Mouse (Mus musculus) fibroblast of lung, adult 2 months (primary cell): ENCODE data around the gene Serpinb1b.
"Not testable (repeated sequence)": the region's sequence is repeated elsewhere in the genome, so short reads cannot be mapped to it uniquely, and the experiment has no call there.

Experiments
- DNase-seq: peaks from one replicate; pipeline ENCODE4 v3.0.0-alpha.2; 2011; ENCODE audit warnings: low read depth

Serpinb1b gene

DNA sequence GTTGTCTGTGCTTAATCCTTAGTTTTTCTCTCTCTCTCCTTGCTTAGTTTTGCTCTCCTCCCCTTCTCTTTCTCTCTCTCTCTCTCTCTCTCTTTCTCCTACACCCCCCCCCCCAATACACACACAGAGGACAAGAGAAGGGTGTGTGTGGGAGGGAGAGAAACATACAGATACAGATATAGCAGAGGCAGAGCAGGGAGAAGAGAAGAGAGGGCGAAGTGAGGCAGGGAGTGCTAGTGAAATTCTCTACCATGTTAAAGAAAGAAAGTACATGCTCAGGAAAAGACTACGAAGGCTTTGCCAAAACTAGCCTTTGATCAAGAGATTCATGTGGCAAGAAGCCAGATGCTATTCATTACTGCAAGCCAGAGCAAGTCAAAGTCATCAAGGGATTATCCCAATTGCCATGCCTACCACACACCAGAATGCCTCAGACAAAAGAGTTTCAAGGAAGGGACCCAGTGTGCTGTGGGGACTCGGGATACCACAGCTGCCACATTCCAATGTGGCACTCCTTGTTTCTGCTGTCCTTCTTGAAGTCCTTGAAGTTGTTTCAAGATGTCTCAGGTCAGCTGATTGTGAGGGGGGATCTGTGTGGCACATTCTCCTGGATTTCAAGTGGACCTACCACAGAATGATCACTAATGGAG is at the start of gene Serpinb1b:
TSS of gene Serpinb1b (plus strand) at position 520 of the 650 bp plus-strand sequence.
- DNase-seq = no peak

- not testable (repeated sequence) for DNase-seq
Observed at GRCm38 (mm10) chr13:33029478-33029877, 48.9 kb upstream of the Serpinb1b start.

GRCm38 (mm10) chr13:33030281-33030680 is 48.1 kb upstream of the Serpinb1b start:
- DNase-seq = no peak

DNA sequence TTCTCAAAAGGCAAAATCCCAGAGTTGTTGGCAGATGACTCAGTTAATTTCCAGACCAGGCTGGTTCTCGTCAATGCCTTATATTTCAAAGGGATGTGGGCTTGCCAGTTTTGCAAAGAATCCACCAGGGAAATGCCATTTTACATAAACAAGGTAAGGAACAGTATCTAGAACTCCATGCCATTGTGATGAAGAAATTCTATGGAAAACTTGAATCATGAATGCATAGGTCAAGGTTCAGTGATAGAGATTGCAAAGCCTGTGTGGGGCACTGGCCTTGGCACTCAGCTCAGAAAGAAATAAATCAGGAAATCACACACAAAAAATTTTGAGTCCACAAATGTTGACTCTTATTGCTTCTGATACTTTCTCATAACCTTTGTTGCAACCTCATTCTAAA is 42.9 kb upstream of the Serpinb1b start:
- DNase-seq = no peak

- DNase-seq = no peak
Observed at GRCm38 (mm10) chr13:33043542-33043941, 34.8 kb upstream of the Serpinb1b start.

DNA sequence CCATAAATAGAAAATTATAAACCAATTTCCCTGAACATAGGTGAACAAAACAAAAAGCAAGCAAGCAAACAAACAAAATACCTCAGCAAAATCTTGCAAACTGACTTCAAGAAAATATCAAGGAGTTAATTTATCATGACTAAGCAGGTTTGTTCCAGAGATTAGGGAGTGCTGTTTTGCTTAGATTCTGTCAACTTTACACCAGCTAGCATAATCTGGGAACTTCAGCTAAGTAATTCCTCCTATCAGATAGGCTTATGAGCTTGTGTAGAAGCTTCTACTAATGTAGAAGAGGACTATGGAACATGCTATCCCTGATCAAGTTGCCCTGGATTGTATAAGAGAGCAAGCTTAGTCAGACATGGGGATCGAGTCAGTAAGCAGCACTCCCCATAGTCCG is 31.1 kb upstream of the Serpinb1b start:
- DNase-seq = no peak

DNA sequence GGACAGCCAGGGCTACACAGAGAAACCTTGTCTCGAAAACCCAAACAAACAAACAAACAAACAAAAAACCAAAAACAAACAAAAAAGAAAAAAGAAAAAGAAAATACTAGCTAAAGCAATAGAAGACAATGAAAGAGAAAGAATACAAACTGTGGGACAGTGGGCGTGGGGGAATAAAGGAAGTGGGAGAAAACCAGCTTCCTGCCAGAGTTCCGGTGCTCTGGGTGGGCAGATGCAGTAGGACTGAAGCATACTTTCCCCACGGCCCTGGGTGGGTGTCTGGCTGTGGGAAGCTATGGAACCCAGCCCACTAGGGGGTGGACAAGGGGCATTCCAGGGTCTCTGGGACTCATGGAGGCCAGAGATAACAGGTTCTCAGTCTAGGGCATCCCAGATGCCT is 30.2 kb upstream of the Serpinb1b start:
- no peak for DNase-seq

- peak; percentile 36 for DNase-seq
Observed at GRCm38 (mm10) chr13:33051697-33052096, 26.7 kb upstream of the Serpinb1b start.

DNA sequence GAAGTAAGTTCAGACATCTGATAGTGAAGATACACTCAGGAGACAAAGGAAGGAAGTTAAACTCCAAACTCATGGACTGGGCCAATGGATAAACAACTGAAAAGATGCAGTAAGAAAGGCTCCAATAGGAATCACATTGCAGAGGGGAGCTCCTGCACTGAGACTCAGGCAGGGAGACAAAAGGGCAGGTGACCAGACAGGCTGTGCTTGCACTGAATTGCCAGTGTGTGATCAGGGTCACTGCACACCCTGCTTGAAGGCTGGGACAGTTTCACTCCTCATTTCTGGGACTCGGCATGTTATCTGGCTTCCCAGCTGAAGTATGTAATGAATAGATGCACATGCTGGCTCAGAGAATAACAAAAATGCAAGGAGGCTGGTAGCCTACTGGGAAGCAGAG is 15.3 kb upstream of the Serpinb1b start:
- DNase-seq = no peak

DNA sequence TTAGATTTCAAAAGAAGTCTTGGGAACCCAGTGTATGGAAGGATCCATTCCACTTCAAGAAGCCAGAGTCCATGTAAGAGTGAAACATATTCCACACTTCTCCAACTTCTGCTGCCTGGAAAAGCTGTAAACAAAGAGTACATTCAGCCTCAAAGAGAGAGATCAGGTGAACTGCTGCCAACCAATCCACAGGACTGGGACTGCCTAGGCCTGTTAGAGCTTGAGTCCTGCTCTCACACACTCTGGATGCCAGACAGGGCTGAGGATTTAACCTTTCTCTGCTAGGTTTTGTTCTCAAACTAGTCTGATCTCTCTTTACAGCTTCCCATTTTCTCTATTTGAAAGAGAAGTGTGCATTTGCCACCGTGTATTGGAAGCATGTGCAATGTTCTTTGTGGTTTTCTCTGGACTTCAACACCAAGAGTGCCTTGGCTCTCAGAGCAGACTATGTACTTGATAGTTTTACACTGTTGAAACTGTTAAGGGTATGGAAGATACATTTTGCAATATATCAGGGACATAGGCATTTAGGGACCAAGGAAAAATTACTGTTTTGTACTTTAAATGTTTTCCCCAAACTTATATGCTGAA is 10.9 kb upstream of the Serpinb1b start:
- no peak for DNase-seq

DNA sequence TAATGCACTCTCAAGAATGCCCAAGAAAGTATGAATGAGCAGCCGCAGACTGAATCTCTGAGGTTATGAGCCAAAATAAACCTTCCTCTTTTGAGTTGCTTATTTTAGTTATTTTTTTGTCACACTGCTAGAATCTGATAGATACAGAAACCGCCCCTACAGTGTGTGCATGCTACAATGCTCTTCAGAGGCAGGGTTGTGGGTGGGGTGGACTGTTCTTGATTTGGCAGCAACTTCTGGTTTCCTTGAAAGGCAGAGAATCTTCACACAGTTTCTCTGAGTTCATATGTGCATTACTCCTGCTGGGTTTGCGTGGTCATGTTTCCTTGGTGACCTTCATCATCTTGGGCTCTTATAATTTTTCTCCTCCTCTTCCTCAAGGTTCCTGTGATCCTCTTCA is 10.2 kb upstream of the Serpinb1b start:
- DNase-seq = no peak

- DNase-seq = no peak
Observed at GRCm38 (mm10) chr13:33071776-33072175, 6.6 kb upstream of the Serpinb1b start.

- no peak for DNase-seq
Observed at GRCm38 (mm10) chr13:33074029-33074428, 4.3 kb upstream of the Serpinb1b start.

DNA sequence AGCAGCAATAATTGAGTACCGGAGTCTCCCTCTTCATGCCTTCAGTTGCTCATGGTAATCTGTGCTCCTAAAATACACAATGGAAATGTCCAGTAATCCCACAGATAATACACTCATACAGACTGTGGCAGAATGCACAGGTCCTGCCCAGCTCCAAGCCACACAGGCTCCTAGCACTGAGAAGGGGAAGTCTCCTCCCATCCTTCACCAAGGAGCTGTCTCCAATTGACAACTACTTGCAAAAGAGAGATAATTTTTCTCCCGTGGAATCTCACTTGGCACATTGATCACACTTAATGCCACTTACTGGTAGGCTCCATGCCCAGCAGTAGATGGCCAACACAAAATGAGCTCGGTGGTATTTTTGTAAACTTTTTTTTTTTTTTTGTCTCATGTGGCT is 2.1 kb upstream of the Serpinb1b start:
- DNase-seq = no peak

- DNase-seq = no peak
Observed at GRCm38 (mm10) chr13:33077026-33077685, 1.2 kb upstream of the Serpinb1b start.

DNA sequence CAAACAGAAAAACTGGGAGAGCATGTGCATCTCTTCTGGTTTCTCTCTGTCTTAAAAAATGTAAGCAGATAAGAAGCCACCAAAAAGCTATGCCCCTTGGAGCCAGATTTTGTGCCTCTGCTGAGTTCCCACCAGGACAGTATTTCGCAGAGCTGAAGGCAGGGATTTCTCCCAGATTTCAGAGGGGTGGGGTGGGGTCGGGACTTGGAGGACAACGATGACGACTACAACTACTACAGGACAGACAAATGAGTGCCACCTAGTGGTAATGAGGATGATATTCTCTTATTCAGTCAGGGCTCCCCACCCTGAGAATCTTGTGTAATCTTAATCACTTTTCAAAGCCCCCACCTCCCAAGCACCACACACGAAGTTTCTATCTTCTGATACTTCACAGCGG is 1.0 kb downstream of the Serpinb1b start:
- DNase-seq = no peak

GRCm38 (mm10) chr13:33080356-33080755 is 2.0 kb downstream of the Serpinb1b start:
- DNase-seq = no peak

GRCm38 (mm10) chr13:33083834-33084233 is 5.5 kb downstream of the Serpinb1b start:
- no peak for DNase-seq

DNA sequence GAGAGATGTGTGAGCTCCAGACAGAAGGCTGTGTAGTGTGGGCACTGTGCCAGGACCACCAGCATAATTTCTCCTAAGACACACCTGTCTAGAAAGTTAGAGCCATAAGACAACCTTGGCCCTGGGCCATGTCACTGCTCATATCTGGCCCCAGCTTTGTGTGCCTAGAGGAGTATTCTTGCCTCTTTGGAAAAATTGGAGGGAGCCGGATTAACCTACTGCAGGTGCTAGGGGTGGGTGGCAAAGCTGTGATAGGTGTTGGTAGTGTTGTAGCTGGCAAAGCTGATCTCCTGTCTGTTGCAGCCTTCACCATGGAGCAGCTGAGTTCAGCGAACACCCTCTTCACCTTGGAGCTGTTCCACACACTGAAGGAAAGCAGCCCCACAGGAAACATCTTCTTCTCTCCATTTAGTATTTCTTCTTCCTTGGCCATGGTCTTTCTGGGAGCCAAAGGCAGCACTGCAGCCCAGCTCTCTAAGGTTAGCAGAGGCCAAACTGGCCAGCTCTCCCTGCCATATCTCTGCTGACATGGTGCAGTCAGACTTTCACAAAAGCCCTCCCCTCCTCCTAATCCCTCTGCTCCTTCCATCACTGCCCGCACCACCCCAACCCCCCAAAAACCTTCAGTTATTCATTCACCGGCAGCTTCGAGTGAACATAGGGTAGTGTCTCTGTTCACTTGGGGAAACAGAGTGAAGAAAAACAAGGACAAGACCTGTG is 6.8 kb downstream of the Serpinb1b start:
- no peak for DNase-seq

- DNase-seq = no peak
Observed at GRCm38 (mm10) chr13:33085695-33086432, 7.5 kb downstream of the Serpinb1b start.

- DNase-seq = no peak
Observed at GRCm38 (mm10) chr13:33089566-33089965, 11.2 kb downstream of the Serpinb1b start.

- DNase-seq = peak; percentile 67
Observed at GRCm38 (mm10) chr13:33090546-33090945, 12.2 kb downstream of the Serpinb1b start.
